Mouse (Mus musculus): ENCODE measurements around the gene Elmo3. TPM values are rescaled to one million over a fixed set of nuclear protein-coding genes. Genes with fewer than 3 reads are reported as not detected.

Gene Elmo3
- 30.6 and 31.0 TPM in 2 replicates for polyA plus RNA-seq (2012; rRNA removed)

DNA sequence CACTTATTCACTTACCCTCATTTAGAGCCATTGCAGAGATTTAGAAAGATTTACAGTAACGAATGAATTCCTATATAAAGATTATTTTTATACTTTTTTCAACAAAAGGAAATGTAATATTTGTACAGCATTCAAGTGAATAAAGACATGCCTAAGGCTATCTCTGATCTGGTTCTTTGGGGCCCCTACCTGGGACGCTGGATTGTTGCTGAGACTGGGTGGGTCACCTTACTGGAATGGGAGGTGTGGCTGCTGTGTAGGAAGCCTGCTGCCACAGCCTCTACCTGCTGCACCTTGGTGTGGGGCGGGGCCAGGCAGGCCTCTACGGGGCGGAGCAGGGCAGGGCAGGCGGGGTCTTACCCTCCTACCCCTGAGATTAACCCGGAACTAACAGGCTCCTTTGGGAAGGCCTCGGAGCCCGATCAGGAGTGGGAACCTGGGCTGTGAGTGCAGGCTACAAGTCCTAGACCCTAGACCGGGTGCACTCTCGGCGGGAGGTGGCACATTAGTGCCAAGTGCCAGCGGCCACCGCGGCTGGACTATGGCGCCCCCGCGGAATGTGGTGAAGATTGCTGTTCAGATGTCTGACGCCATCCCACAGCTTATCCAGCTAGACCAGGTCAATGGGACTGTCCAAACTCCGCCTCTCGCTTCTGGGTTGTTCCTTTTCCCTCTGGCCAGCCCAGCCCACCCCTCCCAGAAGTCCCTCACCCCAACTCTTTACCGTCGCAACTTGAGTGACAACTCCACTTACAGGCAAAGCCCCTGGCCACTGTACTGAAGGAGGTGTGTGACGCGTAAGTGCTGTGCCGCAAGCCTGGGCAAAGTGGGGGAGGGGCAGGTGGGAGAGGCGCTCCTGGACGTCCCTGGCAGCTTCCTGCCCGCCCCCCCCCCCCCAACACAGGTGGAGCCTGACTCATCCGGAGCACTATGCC lies at the start of gene Elmo3:
Elmo3 (plus strand) TSS at position 391 of the 935 bp plus-strand sequence.

DNA sequence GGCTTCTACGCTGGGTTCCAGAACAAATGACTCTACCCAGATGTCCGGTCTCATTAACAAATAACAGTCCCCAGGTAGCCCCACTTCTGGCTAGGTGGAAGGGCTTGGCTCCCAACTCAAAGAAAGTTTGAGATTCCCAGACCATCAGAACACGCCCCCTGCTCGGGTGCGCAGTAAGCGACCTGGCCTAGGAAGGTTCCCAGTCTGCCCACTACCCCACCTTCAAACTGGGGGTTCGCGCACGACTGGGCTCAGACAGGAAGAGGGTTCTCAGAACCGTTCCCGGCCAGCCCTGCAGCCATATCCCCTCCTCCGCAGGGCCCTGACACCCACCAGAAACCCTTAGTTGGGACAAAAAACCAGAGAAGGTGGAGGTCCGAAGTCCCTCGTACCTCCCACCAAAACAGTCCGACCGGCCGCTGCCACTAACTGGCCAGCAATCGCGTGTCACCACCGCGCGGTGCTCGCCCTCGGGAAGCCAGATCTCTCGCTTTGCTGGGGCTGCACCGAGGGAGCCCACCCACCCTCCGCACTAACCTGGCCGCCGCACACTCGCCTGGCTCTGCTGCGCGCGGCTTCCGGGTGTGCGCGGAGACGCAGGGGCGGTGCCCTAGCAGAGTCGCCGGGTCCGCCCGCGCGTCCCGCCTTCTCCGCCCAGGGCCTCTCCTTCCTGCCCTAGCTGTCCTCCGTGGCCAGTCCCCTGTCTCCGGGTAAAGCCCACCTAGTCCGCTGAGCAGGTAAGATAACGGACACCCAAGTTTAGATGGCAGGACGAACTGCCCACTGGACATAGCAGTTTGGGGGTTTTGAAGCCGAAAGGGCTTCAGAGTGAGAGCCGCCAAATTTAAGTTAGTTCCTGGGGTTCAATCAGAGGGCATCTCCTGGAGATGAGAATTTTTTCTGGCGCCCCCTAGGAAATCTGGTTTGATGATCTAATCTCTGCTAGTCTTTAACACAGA lies 41.1 kb upstream of the Elmo3 start, which contains the start of the genes Tradd and Fbxl8:
Tradd (minus strand) TSS at position 586 of the 959 bp plus-strand sequence.
Fbxl8 (plus strand) TSS at position 625 of the 959 bp plus-strand sequence.

DNA sequence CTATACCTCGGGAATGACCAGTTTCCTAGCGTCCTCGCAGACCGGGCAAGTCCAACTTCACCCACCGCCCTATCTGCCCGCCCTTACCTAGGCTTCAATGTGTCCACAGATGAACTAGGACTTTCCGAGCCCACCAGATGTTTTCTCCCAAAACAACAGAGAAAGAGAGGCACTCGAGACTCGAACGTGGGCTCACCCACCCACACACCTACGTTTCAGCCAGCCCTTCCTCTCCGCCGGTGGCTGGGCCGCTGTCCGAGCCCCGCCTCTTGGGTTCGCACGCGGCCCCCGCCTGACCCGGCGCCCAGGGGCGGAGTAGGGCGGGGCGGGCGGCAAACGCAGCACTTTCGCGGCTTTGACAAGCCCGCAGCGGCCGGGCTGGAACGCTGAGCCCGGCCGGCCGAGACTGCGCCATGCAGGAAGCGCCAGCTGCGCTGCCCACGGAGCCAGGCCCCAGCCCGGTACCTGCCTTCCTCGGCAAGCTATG lies 35.9 kb upstream of the Elmo3 start, which contains the start of gene Hsf4:
Hsf4 (plus strand) TSS at position 341 of the 487 bp plus-strand sequence.

GRCm38 (mm10) chr8:105275840-105276239 lies 29.6 kb upstream of the Elmo3 start, which contains the start of gene Nol3:
Nol3 (plus strand) TSS chr8:105276140.

DNA sequence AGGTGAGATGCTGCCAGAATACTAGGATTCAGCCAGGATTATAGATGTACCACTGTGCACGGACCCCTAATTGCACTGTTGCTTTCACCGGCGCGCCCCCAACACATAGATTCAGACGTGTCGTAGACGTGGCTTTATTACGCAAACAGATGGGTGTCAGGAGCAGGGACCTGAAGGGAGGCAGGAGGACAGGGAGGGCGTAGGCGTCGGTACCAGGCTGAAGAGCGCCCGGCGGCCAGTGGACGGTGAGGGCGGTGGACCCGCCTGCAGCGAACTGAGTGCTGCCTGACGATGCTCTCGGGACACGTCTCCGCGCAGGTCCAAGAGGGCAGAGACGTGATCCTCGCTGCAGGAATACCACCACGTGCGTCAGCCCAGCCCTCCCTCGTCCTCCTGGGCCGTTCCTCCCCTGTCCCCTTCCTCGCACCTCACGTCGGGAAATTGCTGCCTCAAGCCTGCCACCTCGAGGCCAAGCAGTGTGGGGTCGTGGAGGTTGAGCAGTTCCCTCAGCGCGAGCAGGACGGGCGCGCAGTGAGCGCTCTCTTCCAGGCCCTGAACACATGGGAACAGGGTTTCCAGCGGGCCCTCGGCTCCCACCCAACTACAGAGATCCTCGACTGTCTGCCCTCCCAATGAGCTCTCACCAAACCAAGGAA lies 15.5 kb upstream of the Elmo3 start, which contains the start of gene 4931428F04Rik:
4931428F04Rik (minus strand) TSS at position 60 of the 656 bp plus-strand sequence.

GRCm38 (mm10) chr8:105295895-105296573 lies 9.4 kb upstream of the Elmo3 start, which contains the start of gene Exoc3l:
Exoc3l (minus strand) TSS chr8:105296101.

DNA sequence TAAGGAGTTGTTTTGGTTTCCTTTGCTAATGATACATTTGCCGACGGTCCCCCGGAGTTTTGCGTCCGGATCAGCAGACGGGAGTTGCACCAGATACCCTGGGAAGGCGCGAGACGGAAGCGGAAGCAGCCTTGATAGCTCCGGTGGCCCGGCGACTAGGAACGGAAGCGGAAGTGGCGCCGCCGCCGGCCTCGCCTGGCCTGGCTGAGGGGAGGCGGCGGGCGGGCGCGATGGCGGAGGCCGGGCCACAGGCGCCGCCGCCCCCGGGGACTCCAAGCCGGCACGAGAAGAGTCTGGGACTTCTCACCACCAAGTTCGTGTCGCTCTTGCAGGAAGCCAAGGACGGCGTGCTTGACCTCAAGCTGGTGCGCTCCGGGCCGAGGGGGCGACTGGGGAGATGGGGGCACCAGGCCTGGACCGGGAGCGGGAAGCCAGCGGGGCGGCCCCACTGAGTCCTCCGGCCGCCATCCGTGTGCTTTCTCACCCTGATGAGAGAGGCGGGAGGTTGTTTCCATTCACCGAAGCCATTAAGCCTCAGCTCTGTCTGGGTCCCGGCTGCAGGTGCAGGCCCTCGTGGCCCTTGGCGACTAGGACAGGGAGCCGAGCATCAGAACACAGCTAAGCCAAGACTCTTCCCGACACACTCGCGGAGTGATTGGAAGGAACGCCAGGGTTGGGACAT lies 7.7 kb upstream of the Elmo3 start, which contains the start of gene E2f4:
E2f4 (plus strand) TSS at position 153 of the 682 bp plus-strand sequence.

DNA sequence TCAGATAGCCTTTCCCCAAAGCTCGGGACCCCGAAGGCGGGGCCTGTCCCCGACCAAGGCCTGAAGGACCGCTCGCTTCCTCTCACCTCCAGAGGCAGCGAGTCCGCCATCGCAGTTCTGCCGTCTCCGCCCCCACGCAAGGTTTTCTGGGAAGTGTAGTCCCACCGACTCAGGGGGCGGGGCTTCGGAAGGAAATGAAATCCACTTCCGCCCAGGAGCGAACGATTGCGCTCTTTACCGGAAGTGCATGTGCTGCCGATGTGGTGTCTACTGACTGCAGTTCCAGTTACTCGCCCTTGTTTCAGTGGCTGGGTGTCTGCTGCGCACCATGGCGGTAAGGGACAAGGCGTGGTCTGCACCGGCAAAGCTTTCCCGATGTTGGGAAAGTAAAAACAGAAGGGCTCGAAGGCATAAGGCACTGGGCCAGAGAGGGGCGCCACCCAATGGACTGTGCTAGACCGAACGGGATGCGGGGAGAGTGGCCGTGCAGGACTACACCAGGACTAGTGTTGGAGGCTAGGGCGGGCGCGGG lies 20.8 kb downstream of the Elmo3 start, which contains the start of the genes Lrrc29 and Tmem208:
Lrrc29 (minus strand) TSS at position 138 of the 532 bp plus-strand sequence.
Tmem208 (plus strand) TSS at position 214 of the 532 bp plus-strand sequence.

DNA sequence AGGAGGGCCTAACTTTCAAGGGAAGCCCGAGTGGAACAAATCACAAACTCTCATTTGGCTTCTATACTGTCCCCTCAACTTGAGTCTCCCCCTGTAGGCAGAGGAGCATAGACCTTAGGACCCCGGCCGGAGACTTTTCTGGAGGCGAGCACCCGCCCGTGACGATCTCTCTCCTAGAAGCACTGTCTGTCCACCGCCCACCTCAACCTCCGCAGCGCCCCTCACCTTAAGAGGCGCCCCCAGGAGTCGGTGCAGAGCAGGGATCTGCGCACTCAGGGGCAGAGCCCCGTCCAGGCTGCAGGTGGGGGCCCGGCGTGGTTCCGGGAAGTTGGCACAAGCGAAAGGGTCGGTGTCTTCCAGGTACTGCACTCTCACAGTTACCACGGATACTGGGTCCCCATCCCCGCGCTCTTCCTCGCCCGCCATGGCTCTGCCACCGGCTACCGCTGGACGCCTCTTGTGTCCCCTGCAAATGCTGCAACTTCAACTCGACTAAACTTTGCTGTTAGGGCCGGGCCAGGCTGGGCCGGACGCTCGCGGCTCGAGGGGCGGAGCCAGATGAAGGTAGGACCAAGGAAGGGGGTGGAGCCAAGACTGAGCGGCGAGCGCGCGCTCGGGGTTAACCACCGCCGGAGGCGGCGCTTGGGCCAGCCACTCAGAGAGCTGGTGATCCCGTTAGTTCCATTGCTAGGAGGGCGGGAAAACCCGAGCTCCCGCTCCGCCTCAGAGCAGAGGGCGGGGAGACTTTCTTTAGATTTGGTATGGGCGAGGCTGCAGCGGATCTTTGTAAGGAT lies 42.2 kb downstream of the Elmo3 start, which contains the start of gene Fhod1:
Fhod1 (minus strand) TSS at position 526 of the 794 bp plus-strand sequence.

GRCm38 (mm10) chr8:105348450-105349095 lies 43.2 kb downstream of the Elmo3 start, which contains the start of gene Slc9a5:
Slc9a5 (plus strand) TSS chr8:105348843.

Other genes with a start within 250 kb of the Elmo3 start
- gene Ces3b, start 221.8 kb upstream of the Elmo3 start, polyA plus RNA-seq (2012; rRNA removed): 0.15 and 0.81 TPM in 2 replicates
- gene Ces4a, start 173.8 kb upstream of the Elmo3 start, polyA plus RNA-seq (2012; rRNA removed): not detected in 2 replicates
- 10.4 and 10.6 TPM in 2 replicates for gene Cbfb, start 134.9 kb upstream of the Elmo3 start, polyA plus RNA-seq (2012; rRNA removed)
- gene D230025D16Rik, start 80.5 kb upstream of the Elmo3 start, polyA plus RNA-seq (2012; rRNA removed): 32.2 and 33.0 TPM in 2 replicates
- gene B3gnt9, start 50.4 kb upstream of the Elmo3 start, polyA plus RNA-seq (2012; rRNA removed): 49.7 and 92.5 TPM in 2 replicates
- gene Tradd, start 41.0 kb upstream of the Elmo3 start, polyA plus RNA-seq (2012; rRNA removed): 24.8 and 29.8 TPM in 2 replicates
- 14.3 and 16.9 TPM in 2 replicates for gene Fbxl8, start 41.0 kb upstream of the Elmo3 start, polyA plus RNA-seq (2012; rRNA removed)
- 2.3 and 2.4 TPM in 2 replicates for gene Hsf4, start 35.8 kb upstream of the Elmo3 start, polyA plus RNA-seq (2012; rRNA removed)
- gene Nol3, start 29.5 kb upstream of the Elmo3 start, polyA plus RNA-seq (2012; rRNA removed): 2.5 and 3.0 TPM in 2 replicates
- gene 4931428F04Rik, start 15.7 kb upstream of the Elmo3 start, polyA plus RNA-seq (2012; rRNA removed): 16.1 and 18.2 TPM in 2 replicates
- gene Exoc3l, start 9.5 kb upstream of the Elmo3 start, polyA plus RNA-seq (2012; rRNA removed): 67.0 and 69.6 TPM in 2 replicates
- gene E2f4, start 7.9 kb upstream of the Elmo3 start, polyA plus RNA-seq (2012; rRNA removed): 160 and 176 TPM in 2 replicates
- 8.0 and 9.1 TPM in 2 replicates for gene Lrrc29, start 20.7 kb downstream of the Elmo3 start, polyA plus RNA-seq (2012; rRNA removed)
- 106 and 112 TPM in 2 replicates for gene Tmem208, start 20.8 kb downstream of the Elmo3 start, polyA plus RNA-seq (2012; rRNA removed)
- gene Fhod1, start 42.4 kb downstream of the Elmo3 start, polyA plus RNA-seq (2012; rRNA removed): 22.3 TPM in 2 replicates
- gene Slc9a5, start 43.2 kb downstream of the Elmo3 start, polyA plus RNA-seq (2012; rRNA removed): 6.2 and 6.8 TPM in 2 replicates
- 61.3 and 98.2 TPM in 2 replicates for gene Plekhg4, start 67.7 kb downstream of the Elmo3 start, polyA plus RNA-seq (2012; rRNA removed)
- gene Kctd19, start 107.9 kb downstream of the Elmo3 start, polyA plus RNA-seq (2012; rRNA removed): 0.06 and 0.08 TPM in 2 replicates
- 4.7 TPM in 2 replicates for gene Lrrc36, start 108.0 kb downstream of the Elmo3 start, polyA plus RNA-seq (2012; rRNA removed)
- 157 and 231 TPM in 2 replicates for gene Tppp3, start 165.9 kb downstream of the Elmo3 start, polyA plus RNA-seq (2012; rRNA removed)
- 132 TPM in 2 replicates for gene Zdhhc1, start 191.3 kb downstream of the Elmo3 start, polyA plus RNA-seq (2012; rRNA removed)
- gene Hsd11b2, start 213.2 kb downstream of the Elmo3 start, polyA plus RNA-seq (2012; rRNA removed): 119 and 169 TPM in 2 replicates

Data from ovary, adult 2 months (tissue).